Mouse (Mus musculus) hindbrain, embryonic 11.5 days (tissue): ENCODE results near the gene Rnf157. TPM values are rescaled to one million over a fixed set of nuclear protein-coding genes. Genes with fewer than 3 reads are reported as not detected.

Experiments
- ATAC-seq: fragments of 200-750 bp; cut with Nextera tagmentation; 2 replicates; pipeline ENCODE4 v1.8.0; 2017; ENCODE audit warnings: mild to moderate bottlenecking, moderate TSS enrichment, moderate library complexity; ENCODE audit not compliant: low FRiP score
- DNase-seq: peaks from one replicate; pipeline ENCODE4 v3.0.0-alpha.2; 2015; ENCODE audit warnings: low spot score
- H3K27ac ChIP-seq: fragments of 300-500 bp; sonication (generic); 2 replicates; pipeline ENCODE4 v1.5.1; 2014; ENCODE audit warnings: mild to moderate bottlenecking, low read depth, low read length
- H3K27me3 ChIP-seq: fragments of 300-500 bp; sonication (generic); 2 replicates; pipeline ENCODE4 v1.6.1; 2014; ENCODE audit warnings: mild to moderate bottlenecking, low read length, moderate library complexity, mixed read lengths; ENCODE audit not compliant: control insufficient read depth, insufficient read depth
- H3K36me3 ChIP-seq: fragments of 300-500 bp; sonication (generic); 2 replicates; pipeline ENCODE4 v1.6.1; 2014; ENCODE audit warnings: mild to moderate bottlenecking, low read length, moderate library complexity, mixed read lengths; ENCODE audit not compliant: control insufficient read depth, insufficient read depth
- H3K4me1 ChIP-seq: fragments of 300-500 bp; sonication (generic); replicated peaks from 2 replicates; pipeline ENCODE4 v1.6.1; 2014; ENCODE audit warnings: low read length, mixed read lengths; ENCODE audit not compliant: control insufficient read depth, insufficient read depth
- H3K4me2 ChIP-seq: fragments of 300-500 bp; sonication (generic); replicated peaks from 2 replicates; pipeline ENCODE4 v1.6.1; 2014; ENCODE audit warnings: mild to moderate bottlenecking, low read depth, low read length
- H3K4me3 ChIP-seq: fragments of 300-500 bp; sonication (generic); 2 replicates; pipeline ENCODE4 v1.5.1; 2014; ENCODE audit warnings: low read depth, low read length
- H3K9ac ChIP-seq: fragments of 300-500 bp; sonication (generic); 2 replicates; pipeline ENCODE4 v1.6.1; 2014; ENCODE audit warnings: low read depth, low read length
- H3K9me3 ChIP-seq: fragments of 300-500 bp; sonication (generic); 2 replicates; pipeline ENCODE4 v1.6.1; 2016; ENCODE audit warnings: low read length; ENCODE audit not compliant: control insufficient read depth
- WGBS: fragments of 180-500 bp; shearing (Covaris S2); extraction: QIAGEN DNeasy Blood & Tissue Kit; methylation state at CpG from one replicate; pipeline ENCODE4 v1.1.7; 2014; 5-methylcytosine and 5-hydroxymethylcytosine counted together
- polyA plus RNA-seq: library from polyadenylated mRNA; unstranded; fragments of >200 nt; fragmentation: Nextera tagmentation; extraction: Ambion mirVana; gene quantifications from 2 replicates; pipeline ENCODE4 v1.2.1, GENCODE M21; 2014

Rnf157 gene
- polyA plus RNA-seq, 1 experiment from 2014 or later, result 16.0 TPM

GRCm38 (mm10) chr11:116435992-116436724, 23.3 kb upstream of the Rnf157 start:
- ATAC-seq, result no peak

GRCm38 (mm10) chr11:116434967-116435752, 22.3 kb upstream of the Rnf157 start:
- H3K27ac ChIP-seq, result peak overlapping the region; percentile 94
- DNase-seq, result no peak
- 53% methylated on average over 12 of the region's 12 CpGs for WGBS
- ATAC-seq, result no peak
- no peaks in the 10 kb centered on the region for H3K27me3 ChIP-seq
- peak overlapping the region; percentile 86 for H3K4me2 ChIP-seq
- H3K4me1 ChIP-seq, result peaks cover 16% of the 10 kb centered on the region
- 0 out of 2 replicates have a peak, but pooled peaks cover 4% of the 10 kb centered on the region for H3K36me3 ChIP-seq
- H3K9ac ChIP-seq, result peak overlapping the region; percentile 96
- H3K4me3 ChIP-seq, result peak overlapping the region; percentile 97
- H3K9me3 ChIP-seq, result no peaks in the 10 kb centered on the region

More at GRCm38 (mm10) chr11:116435992-116436724, 23.3 kb upstream of the Rnf157 start:
- WGBS, result 70% methylated on average over 5 of the region's 5 CpGs
- no peak for DNase-seq
- Histone ChIP-seq H3K36me3 (0 out of 2 replicates have a peak, but pooled peaks cover 4% of the 10 kb centered on the region), H3K27me3 (no peaks in the 10 kb centered on the region), H3K27ac (no peak overlapping the region), H3K9ac (no peak overlapping the region; the same call in 1 of the 2 replicates), H3K4me1 (peaks cover 16% of the 10 kb centered on the region), H3K4me2 (peak overlapping the region; percentile 86), H3K4me3 (peak overlapping the region; percentile 97; the same call in 1 of the 2 replicates), H3K9me3 (no peaks in the 10 kb centered on the region)

GRCm38 (mm10) chr11:116434287-116434966, 21.6 kb upstream of the Rnf157 start:
- peaks cover 16% of the 10 kb centered on the region for H3K4me1 ChIP-seq
- no peaks in the 10 kb centered on the region for H3K27me3 ChIP-seq
- DNase-seq, result peak; percentile 76
- peak overlapping the region; percentile 94 for H3K27ac ChIP-seq
- H3K36me3 ChIP-seq, result 0 out of 2 replicates have a peak, but pooled peaks cover 4% of the 10 kb centered on the region
- WGBS, result 1% methylated on average over 40 of the region's 67 CpGs
- H3K4me3 ChIP-seq, result peak overlapping the region; percentile 97
- H3K9me3 ChIP-seq, result no peaks in the 10 kb centered on the region
- ATAC-seq, result peak; percentile 23
- peak overlapping the region; percentile 96 for H3K9ac ChIP-seq
- H3K4me2 ChIP-seq, result peak overlapping the region; percentile 86

- Histone ChIP-seq H3K36me3 (0 out of 2 replicates have a peak, but pooled peaks cover 4% of the 10 kb centered on the region), H3K4me1 (peaks cover 16% of the 10 kb centered on the region), H3K4me2 (peak within 1 kb of the TSS; percentile 86), H3K9ac (peak within 1 kb of the TSS; percentile 96), H3K27ac (peak within 1 kb of the TSS; percentile 94), H3K4me3 (peak within 1 kb of the TSS; percentile 97), H3K27me3 (no peaks in the 10 kb centered on the region), H3K9me3 (no peaks in the 10 kb centered on the region)
- peak; percentile 98 for DNase-seq
- WGBS, result 2% methylated on average over 47 of the region's 66 CpGs
- ATAC-seq, result peak; percentile 97
Observed at GRCm38 (mm10) chr11:116433356-116434286, 20.8 kb upstream of the Rnf157 start, which contains the start of gene Ubald2. Gene Ubald2, plus strand, starts transcription at chr11:116434094.

GRCm38 (mm10) chr11:116432593-116433355, 19.9 kb upstream of the Rnf157 start:
- Histone ChIP-seq H3K4me1 (peaks cover 16% of the 10 kb centered on the region), H3K27ac (no peak overlapping the region), H3K4me3 (no peak overlapping the region), H3K36me3 (0 out of 2 replicates have a peak, but pooled peaks cover 4% of the 10 kb centered on the region), H3K9me3 (no peaks in the 10 kb centered on the region), H3K27me3 (no peaks in the 10 kb centered on the region), H3K4me2 (no peak overlapping the region), H3K9ac (no peak overlapping the region)
- DNase-seq, result no peak
- ATAC-seq, result no peak
- WGBS, result 66% methylated on average over 8 of the region's 8 CpGs

GRCm38 (mm10) chr11:116432127-116432526, 19.3 kb upstream of the Rnf157 start:
- H3K27me3 ChIP-seq, result no peaks in the 10 kb centered on the region
- no peak overlapping the region for H3K4me2 ChIP-seq
- no peak for ATAC-seq
- H3K4me3 ChIP-seq, result no peak overlapping the region
- no peak overlapping the region for H3K27ac ChIP-seq
- H3K4me1 ChIP-seq, result peaks cover 12% of the 10 kb centered on the region
- H3K9ac ChIP-seq, result no peak overlapping the region; the same call in 1 of the 2 replicates
- H3K36me3 ChIP-seq, result 0 out of 2 replicates have a peak, but pooled peaks cover under 1% of the 10 kb centered on the region
- WGBS, result 58% methylated on average over 6 of the region's 6 CpGs
- no peak for DNase-seq
- no peaks in the 10 kb centered on the region for H3K9me3 ChIP-seq

- no peak overlapping the region for H3K27ac ChIP-seq
- H3K4me1 ChIP-seq, result peaks cover 7% of the 10 kb centered on the region
- H3K4me2 ChIP-seq, result no peak overlapping the region
- H3K9ac ChIP-seq, result no peak overlapping the region; the same call in 1 of the 2 replicates
- no peak overlapping the region for H3K4me3 ChIP-seq
- DNase-seq, result no peak
- 51% methylated on average over 11 of the region's 11 CpGs for WGBS
- ATAC-seq, result no peak
- no peaks in the 10 kb centered on the region for H3K27me3 ChIP-seq
- H3K36me3 ChIP-seq, result no peaks in the 10 kb centered on the region
- H3K9me3 ChIP-seq, result no peaks in the 10 kb centered on the region
Observed at GRCm38 (mm10) chr11:116431428-116432077, 18.7 kb upstream of the Rnf157 start.
